Mouse (Mus musculus) lung, embryonic 14.5 days (tissue): ENCODE results near the gene Snx11. TPM values are rescaled to one million over a fixed set of nuclear protein-coding genes. Genes with fewer than 3 reads are reported as not detected.

Experiments
- ATAC-seq: fragments of 200-750 bp; cut with Nextera tagmentation; 2 replicates; pipeline ENCODE4 v1.8.0; 2017; ENCODE audit warnings: mild to moderate bottlenecking, moderate TSS enrichment, moderate library complexity; ENCODE audit not compliant: insufficient read depth
- DNase-seq: peaks from one replicate; pipeline ENCODE4 v3.0.0-alpha.2; 2015
- H3K27ac ChIP-seq: fragments of 300-500 bp; sonication (generic); 2 replicates; pipeline ENCODE4 v1.5.1; 2014; ENCODE audit warnings: low read depth, mild to moderate bottlenecking, moderate library complexity
- H3K27me3 ChIP-seq: fragments of 300-500 bp; sonication (generic); 2 replicates; pipeline ENCODE4 v1.6.1; 2014; ENCODE audit warnings: low read length, control low read depth; ENCODE audit not compliant: insufficient read depth
- H3K36me3 ChIP-seq: fragments of 300-500 bp; sonication (generic); 2 replicates; pipeline ENCODE4 v1.6.1; 2014; ENCODE audit warnings: control low read depth; ENCODE audit not compliant: insufficient read depth
- H3K4me1 ChIP-seq: fragments of 300-500 bp; sonication (generic); 2 replicates; pipeline ENCODE4 v1.6.1; 2014; ENCODE audit warnings: antibody characterized with exemption, control low read depth; ENCODE audit not compliant: insufficient read depth
- H3K4me2 ChIP-seq: fragments of 300-500 bp; sonication (generic); 2 replicates; pipeline ENCODE4 v1.6.1; 2014; ENCODE audit warnings: mild to moderate bottlenecking
- H3K4me3 ChIP-seq: fragments of 300-500 bp; sonication (generic); 2 replicates; pipeline ENCODE4 v1.5.1; 2014; ENCODE audit warnings: low read depth, low read length
- H3K9ac ChIP-seq: fragments of 300-500 bp; sonication (generic); 2 replicates; pipeline ENCODE4 v1.6.1; 2014
- H3K9me3 ChIP-seq: fragments of 300-500 bp; sonication (generic); 2 replicates; pipeline ENCODE4 v1.6.1; 2016; ENCODE audit warnings: low read depth, low read length, control low read depth
- CTCF ChIP-seq: IDR thresholded peaks from 2 replicates; pipeline ENCODE4 v1.5.1; 2016; ENCODE audit warnings: antibody characterized with exemption, low read depth
- WGBS: fragments of 180-500 bp; shearing (Covaris S2); extraction: QIAGEN DNeasy Blood & Tissue Kit; methylation state at CpG from one replicate; pipeline ENCODE4 v1.1.7; 2014; 5-methylcytosine and 5-hydroxymethylcytosine counted together
- polyA plus RNA-seq: library from polyadenylated mRNA; unstranded; fragments of >200 nt; fragmentation: Nextera tagmentation; extraction: Ambion mirVana; gene quantifications from 2 replicates; pipeline ENCODE4 v1.2.1, GENCODE M21; 2014

Snx11 gene
- polyA plus RNA-seq, 1 experiment from 2014 or later = 15.7 TPM

DNA sequence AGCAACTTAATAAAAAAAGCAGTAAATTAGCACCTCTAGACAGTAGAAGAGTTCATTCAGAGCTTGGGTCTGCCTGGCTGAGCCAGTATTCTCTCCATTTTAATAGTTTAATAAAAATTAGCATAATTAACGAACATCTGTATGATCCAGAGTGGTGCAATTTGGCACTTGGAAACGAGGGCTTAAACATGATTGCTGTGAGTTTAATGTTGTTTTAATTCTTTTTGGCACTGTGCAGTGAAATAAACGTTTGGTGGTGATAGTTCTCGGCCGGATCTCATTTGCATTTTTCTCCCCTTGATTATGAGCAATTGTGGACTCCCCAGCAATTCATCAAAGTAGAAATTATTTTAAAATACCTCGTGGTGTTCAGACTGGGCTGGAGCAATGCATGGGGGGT, 30.7 kb downstream of the Snx11 start:
- Histone ChIP-seq H3K27me3 (0 out of 2 replicates have a peak, but pooled peaks cover 7% of the 10 kb centered on the region), H3K9me3 (no peaks in the 10 kb centered on the region), H3K4me3 (no peak overlapping the region), H3K4me1 (no peaks in the 10 kb centered on the region), H3K4me2 (no peak overlapping the region), H3K36me3 (no peaks in the 10 kb centered on the region), H3K9ac (no peak overlapping the region), H3K27ac (no peak overlapping the region)
- TF ChIP-seq CTCF = no peak
- DNase-seq (no peak), ATAC-seq (no peak)
- WGBS = 64% methylated on average over 6 of the region's 6 CpGs

DNA sequence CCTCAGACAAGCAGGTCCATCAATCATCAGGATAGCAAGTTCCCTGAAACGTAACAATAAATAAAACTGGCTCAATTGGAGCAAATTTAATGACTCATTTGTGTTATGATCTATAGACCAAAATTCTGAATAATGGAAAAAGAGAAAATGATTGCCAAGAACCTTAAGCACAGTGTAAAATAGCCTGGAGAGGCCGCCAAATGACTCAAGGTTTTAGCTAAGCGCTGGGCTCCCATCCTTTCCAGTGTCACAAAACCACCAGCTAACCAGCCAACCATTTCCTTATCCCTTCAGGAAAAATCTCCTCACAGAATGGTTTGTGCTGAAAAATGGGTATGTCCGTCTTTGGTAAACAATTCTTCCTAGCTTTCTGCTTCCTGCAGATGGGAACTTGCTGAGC, 33.5 kb downstream of the Snx11 start:
- H3K36me3 ChIP-seq = no peaks in the 10 kb centered on the region
- no peak overlapping the region for H3K4me2 ChIP-seq
- H3K27me3 ChIP-seq = peaks cover 17% of the 10 kb centered on the region; the same call in 1 of the 2 replicates
- no peak overlapping the region for H3K9ac ChIP-seq
- 55% methylated on average over 4 of the region's 4 CpGs for WGBS
- no peaks in the 10 kb centered on the region for H3K9me3 ChIP-seq
- no peak overlapping the region for H3K4me3 ChIP-seq
- H3K4me1 ChIP-seq = no peaks in the 10 kb centered on the region
- no peak for DNase-seq
- no peak for TF ChIP-seq CTCF
- no peak overlapping the region for H3K27ac ChIP-seq
- ATAC-seq = no peak

DNA sequence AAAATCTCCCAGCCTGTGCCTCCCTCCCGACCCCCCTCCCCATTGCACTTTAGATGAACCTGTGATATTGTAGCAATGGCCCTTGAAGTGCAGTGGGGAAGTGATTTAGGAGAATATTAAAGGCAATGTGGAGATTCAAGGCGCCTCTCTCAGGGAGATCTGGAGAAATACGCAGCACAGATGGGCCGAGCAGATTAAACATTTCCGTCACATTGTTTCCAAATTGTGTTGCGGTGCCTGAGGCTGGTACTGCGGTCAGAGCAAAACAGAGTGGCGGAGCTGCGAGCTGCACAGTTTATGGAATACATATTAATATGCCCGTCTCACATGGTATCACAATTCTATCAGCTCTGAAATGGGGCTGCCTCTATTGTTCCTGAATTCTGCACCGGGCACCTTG, 34.4 kb downstream of the Snx11 start:
- Histone ChIP-seq H3K27ac (no peak overlapping the region), H3K4me2 (peak overlapping the region; percentile 11; the same call in 1 of the 2 replicates), H3K9me3 (no peaks in the 10 kb centered on the region), H3K4me3 (no peak overlapping the region), H3K27me3 (peaks cover 17% of the 10 kb centered on the region; the same call in 1 of the 2 replicates), H3K36me3 (no peaks in the 10 kb centered on the region), H3K4me1 (no peaks in the 10 kb centered on the region), H3K9ac (no peak overlapping the region)
- DNase-seq = no peak
- no peak for ATAC-seq
- no peak for TF ChIP-seq CTCF
- 31% methylated on average over 11 of the region's 11 CpGs for WGBS

DNA sequence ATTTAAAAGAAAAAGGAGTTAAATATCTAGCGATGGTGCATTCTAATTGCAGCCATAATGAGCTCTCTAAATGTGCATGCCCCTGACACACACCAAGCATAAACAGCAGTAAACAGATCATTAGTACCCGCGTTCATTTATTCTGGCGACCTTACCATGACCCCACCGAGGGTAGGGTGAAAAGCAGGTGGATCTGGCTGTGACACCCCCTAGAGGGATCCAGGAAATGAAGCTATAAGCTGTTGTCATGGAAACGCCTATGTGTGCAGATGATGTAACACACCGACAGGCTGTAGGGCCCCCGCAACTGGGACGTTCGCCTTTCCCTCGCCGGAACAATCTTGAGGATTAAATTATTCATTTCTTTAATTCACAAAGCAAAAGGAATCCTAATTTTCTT, 35.4 kb downstream of the Snx11 start:
- no peak for TF ChIP-seq CTCF
- Histone ChIP-seq H3K9me3 (no peaks in the 10 kb centered on the region), H3K4me2 (no peak overlapping the region), H3K4me3 (no peak overlapping the region), H3K27ac (no peak overlapping the region), H3K36me3 (no peaks in the 10 kb centered on the region), H3K27me3 (peaks cover 17% of the 10 kb centered on the region; the same call in 1 of the 2 replicates), H3K4me1 (no peaks in the 10 kb centered on the region), H3K9ac (no peak overlapping the region)
- no peak for ATAC-seq
- 21% methylated on average over 12 of the region's 12 CpGs for WGBS
- DNase-seq = no peak

- DNase-seq (no peak), ATAC-seq (no peak)
- no peak overlapping the region for H3K4me3 ChIP-seq
- no peak overlapping the region for H3K4me2 ChIP-seq
- 45% methylated on average over 12 of the region's 12 CpGs for WGBS
- 0 out of 2 replicates have a peak, but pooled peaks cover 3% of the 10 kb centered on the region for H3K4me1 ChIP-seq
- no peak overlapping the region for H3K9ac ChIP-seq
- H3K27ac ChIP-seq = no peak overlapping the region
- H3K27me3 ChIP-seq = peaks cover 17% of the 10 kb centered on the region; the same call in 1 of the 2 replicates
- no peaks in the 10 kb centered on the region for H3K36me3 ChIP-seq
- no peak for TF ChIP-seq CTCF
- no peaks in the 10 kb centered on the region for H3K9me3 ChIP-seq
Observed at GRCm38 (mm10) chr11:96740796-96741195, 36.6 kb downstream of the Snx11 start.

- H3K9me3 ChIP-seq = no peaks in the 10 kb centered on the region
- no peaks in the 10 kb centered on the region for H3K36me3 ChIP-seq
- H3K4me1 ChIP-seq = peaks cover 3% of the 10 kb centered on the region; the same call in 1 of the 2 replicates
- no peak for DNase-seq
- no peak for ATAC-seq
- no peak overlapping the region for H3K27ac ChIP-seq
- TF ChIP-seq CTCF = peak; percentile 42
- 61% methylated on average over 14 of the region's 14 CpGs for WGBS
- H3K27me3 ChIP-seq = peaks cover 10% of the 10 kb centered on the region; the same call in 1 of the 2 replicates
- no peak overlapping the region for H3K4me3 ChIP-seq
- no peak overlapping the region for H3K9ac ChIP-seq
- no peak overlapping the region for H3K4me2 ChIP-seq
Observed at GRCm38 (mm10) chr11:96737673-96738471, 39.5 kb downstream of the Snx11 start.

GRCm38 (mm10) chr11:96736361-96736760, 41.0 kb downstream of the Snx11 start:
- ATAC-seq = no peak; the same call in 1 of the 2 replicates

More at GRCm38 (mm10) chr11:96736361-96736760, 41.0 kb downstream of the Snx11 start:
- peak overlapping the region; percentile 58 for H3K4me2 ChIP-seq
- H3K27ac ChIP-seq = no peak overlapping the region
- TF ChIP-seq CTCF = no peak
- WGBS = 19% methylated on average over 11 of the region's 11 CpGs
- H3K9me3 ChIP-seq = no peaks in the 10 kb centered on the region
- no peak for DNase-seq
- H3K4me3 ChIP-seq = peak overlapping the region; percentile 18; the same call in 1 of the 2 replicates
- H3K9ac ChIP-seq = no peak overlapping the region
- H3K27me3 ChIP-seq = peaks cover 8% of the 10 kb centered on the region; the same call in 1 of the 2 replicates
- peaks cover 3% of the 10 kb centered on the region; the same call in 1 of the 2 replicates for H3K4me1 ChIP-seq
- H3K36me3 ChIP-seq = no peaks in the 10 kb centered on the region
